22 mouse cellular contexts compared by ENCODE assay signal in the genomic region with DNA sequence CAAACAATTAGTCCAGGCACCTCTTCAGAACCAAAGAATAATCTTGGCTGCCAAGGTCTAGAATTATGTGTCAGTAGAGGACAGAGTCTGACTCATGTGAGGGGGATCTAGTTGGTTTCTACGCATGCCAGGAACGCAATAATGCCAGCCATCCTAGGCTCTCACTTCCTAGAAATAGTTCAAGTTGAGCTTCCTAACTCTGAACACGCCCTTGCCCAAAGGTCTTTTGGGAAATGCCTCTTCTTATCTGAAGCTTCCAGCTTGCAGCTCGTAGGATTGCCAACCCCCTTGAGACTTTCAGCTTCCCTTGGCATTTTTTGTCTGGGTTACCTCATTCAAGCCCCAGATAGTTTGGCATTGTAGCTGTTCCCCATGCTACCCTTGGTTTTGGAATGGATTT.
A peak's percentile ranks its signal among the peaks of the same experiment; 100 is the strongest.
DNase-seq lines count a peak whose midpoint lies in the region; ATAC-seq and TF ChIP-seq lines count a peak whose summit lies in the region.
"Had no signal": no experiment of that assay in that cellular context is flagged by ENCODE, and none has a peak within 500 bp of the region (broad histone marks: within the 10 kb centered on the region; RNA-seq: fewer than 3 reads in every experiment).

No protein-coding gene starts in this region.

- DNase-seq in midbrain, embryonic 11.5 days (ENCODE audit: low spot score, missing footprints): peak; percentile 45
- peak; percentile 72 for DNase-seq in liver, embryonic 13.5 days
- no peak for DNase-seq in right cerebral cortex, postnatal 10 days (ENCODE audit: low spot score in 2 of 2)
- no peak for DNase-seq in kidney, adult 2 months
- DNase-seq in urinary bladder, postnatal 36 days (ENCODE audit: low spot score in 2 of 2): no peak
- DNase-seq: adrenal gland, postnatal 10 days; cerebellum, adult 11-12 months; cerebellum, postnatal 25 days; heart, postnatal 36 days; midbrain, embryonic 14.5 days; thymus, postnatal 36 days had no signal

- no peak for TF ChIP-seq POLR2A in kidney, adult 2 months (IDR thresholded peaks at IDR 0.05; ENCODE audit: low read depth, low read length)

- H3K4me1 ChIP-seq in midbrain, embryonic 11.5 days (ENCODE audit: control insufficient read depth, insufficient read depth, low read length): no peaks in the 10 kb centered on the region
- H3K4me1 ChIP-seq in midbrain, embryonic 15.5 days: 0 out of 2 replicates have a peak, but pooled peaks cover 5% of the 10 kb centered on the region
- H3K4me1 ChIP-seq in liver, embryonic 13.5 days (replicated peaks): peaks cover 42% of the 10 kb centered on the region
- H3K4me1 ChIP-seq in kidney, adult 2 months (ENCODE audit: control insufficient read depth, insufficient read depth, low read length): no peaks in the 10 kb centered on the region
- H3K4me1 ChIP-seq: embryonic facial prominence, embryonic 15.5 days; forebrain, embryonic 12.5 days; lung, embryonic 15.5 days had no signal

- no peak overlapping the region for H3K27ac ChIP-seq in midbrain, embryonic 11.5 days (ENCODE audit: low read depth, low read length)
- no peak overlapping the region for H3K27ac ChIP-seq in midbrain, embryonic 15.5 days
- peak overlapping the region; percentile 88 for H3K27ac ChIP-seq in liver, embryonic 13.5 days
- H3K27ac ChIP-seq in kidney, adult 2 months (ENCODE audit: insufficient read depth, low read depth, low read length): no peak overlapping the region
- H3K27ac ChIP-seq: embryonic facial prominence, embryonic 15.5 days; forebrain, embryonic 12.5 days; heart, embryonic 13.5 days; hindbrain, embryonic 14.5 days; kidney, embryonic 15.5 days; limb, embryonic 13.5 days; lung, embryonic 15.5 days; neural tube, embryonic 15.5 days had no signal

- H3K4me2 ChIP-seq in midbrain, embryonic 11.5 days: no peak overlapping the region
- no peak overlapping the region for H3K4me2 ChIP-seq in midbrain, embryonic 15.5 days
- peak overlapping the region; percentile 61 for H3K4me2 ChIP-seq in liver, embryonic 13.5 days
- H3K4me2 ChIP-seq: embryonic facial prominence, embryonic 15.5 days; forebrain, embryonic 12.5 days; heart, embryonic 13.5 days; hindbrain, embryonic 14.5 days; kidney, embryonic 15.5 days; limb, embryonic 13.5 days; lung, embryonic 15.5 days; neural tube, embryonic 15.5 days had no signal

- H3K9ac ChIP-seq in midbrain, embryonic 11.5 days (ENCODE audit: low read length): no peak overlapping the region
- no peak overlapping the region for H3K9ac ChIP-seq in midbrain, embryonic 15.5 days
- H3K9ac ChIP-seq in liver, embryonic 13.5 days: peak overlapping the region; percentile 46; the same call in 1 of the 2 replicates
- H3K9ac ChIP-seq: embryonic facial prominence, embryonic 15.5 days; forebrain, embryonic 12.5 days; heart, embryonic 13.5 days; hindbrain, embryonic 14.5 days; kidney, embryonic 15.5 days; limb, embryonic 13.5 days; lung, embryonic 15.5 days; neural tube, embryonic 15.5 days had no signal

- WGBS in midbrain, embryonic 11.5 days: 86% methylated on average over 4 of the region's 4 CpGs
- WGBS in midbrain, embryonic 15.5 days: 87% methylated on average over 4 of the region's 4 CpGs
- WGBS in liver, embryonic 13.5 days (ENCODE audit: insufficient replicate concordance): 14% methylated on average over 4 of the region's 4 CpGs
- WGBS in kidney, adult 2 months: 92% methylated on average over 4 of the region's 4 CpGs

- H3K4me3 ChIP-seq in midbrain, embryonic 11.5 days (ENCODE audit: low read depth, low read length): no peak overlapping the region
- H3K4me3 ChIP-seq in midbrain, embryonic 15.5 days: no peak overlapping the region
- H3K4me3 ChIP-seq in liver, embryonic 13.5 days (replicated peaks): 0 out of 2 replicates have a peak overlapping the region, but pooled peaks have one; percentile 6
- H3K4me3 ChIP-seq in kidney, adult 2 months (ENCODE audit: insufficient read depth, low read depth, low read length): no peak overlapping the region
- H3K4me3 ChIP-seq: embryonic facial prominence, embryonic 15.5 days; forebrain, embryonic 12.5 days; heart, embryonic 13.5 days; kidney, embryonic 15.5 days; limb, embryonic 13.5 days; lung, embryonic 15.5 days; myocyte; neural tube, embryonic 15.5 days had no signal

- H3K27me3 ChIP-seq in midbrain, embryonic 11.5 days (ENCODE audit: control insufficient read depth, insufficient read depth, low read length): no peaks in the 10 kb centered on the region
- H3K27me3 ChIP-seq in midbrain, embryonic 15.5 days (replicated peaks): no peaks in the 10 kb centered on the region
- no peaks in the 10 kb centered on the region for H3K27me3 ChIP-seq in liver, embryonic 13.5 days
- H3K27me3 ChIP-seq in kidney, adult 2 months (replicated peaks; ENCODE audit: control insufficient read depth, insufficient read depth, low read length): no peaks in the 10 kb centered on the region
- H3K27me3 ChIP-seq: embryonic facial prominence, embryonic 15.5 days; forebrain, embryonic 12.5 days; heart, embryonic 13.5 days; kidney, embryonic 15.5 days; limb, embryonic 13.5 days; lung, embryonic 15.5 days; neural tube, embryonic 15.5 days had no signal

- ATAC-seq in midbrain, embryonic 11.5 days (ENCODE audit: low FRiP score): no peak
- ATAC-seq in midbrain, embryonic 15.5 days (replicated peaks): no peak
- peak; percentile 35 for ATAC-seq in common myeloid progenitor, adult 5-6 weeks (replicated peaks; ENCODE audit: low read depth, poor library complexity, severe bottlenecking)
- ATAC-seq in liver, embryonic 13.5 days (ENCODE audit: low read depth): peak; percentile 97

- TF ChIP-seq CTCF in kidney, adult 2 months (conservative IDR thresholded peaks at IDR 0.05; ENCODE audit: insufficient read depth, insufficient read length, low read depth, low read length): no peak

- no peaks in the 10 kb centered on the region for H3K36me3 ChIP-seq in midbrain, embryonic 11.5 days (ENCODE audit: control insufficient read depth, insufficient read depth, low read length)
- H3K36me3 ChIP-seq in midbrain, embryonic 15.5 days (replicated peaks): no peaks in the 10 kb centered on the region
- H3K36me3 ChIP-seq in liver, embryonic 13.5 days: no peaks in the 10 kb centered on the region
- H3K36me3 ChIP-seq in kidney, adult 2 months (ENCODE audit: control insufficient read depth, insufficient read depth, low read length): no peaks in the 10 kb centered on the region
- H3K36me3 ChIP-seq: embryonic facial prominence, embryonic 15.5 days; forebrain, embryonic 12.5 days; heart, embryonic 13.5 days; kidney, embryonic 15.5 days; limb, embryonic 13.5 days; lung, embryonic 15.5 days; neural tube, embryonic 15.5 days had no signal

- H3K9me3 ChIP-seq in midbrain, embryonic 11.5 days (ENCODE audit: control insufficient read depth, low read length): no peaks in the 10 kb centered on the region
- no peaks in the 10 kb centered on the region for H3K9me3 ChIP-seq in midbrain, embryonic 15.5 days
- no peaks in the 10 kb centered on the region for H3K9me3 ChIP-seq in liver, embryonic 13.5 days (replicated peaks)
- H3K9me3 ChIP-seq: embryonic facial prominence, embryonic 15.5 days; forebrain, embryonic 12.5 days; heart, embryonic 13.5 days; limb, embryonic 13.5 days; lung, embryonic 15.5 days; neural tube, embryonic 15.5 days had no signal

Comparison
In these comparisons a context has a peak if more than half of its experiments do, and no peak if none do; other contexts are left out.
1. ATAC-seq: peak in common myeloid progenitor, adult 5-6 weeks (single experiment) and liver, embryonic 13.5 days (single experiment); none in midbrain, embryonic 11.5 days (single experiment) and midbrain, embryonic 15.5 days (single experiment).
2. DNase-seq: peak in midbrain, embryonic 11.5 days (single experiment) and liver, embryonic 13.5 days (single experiment); none in right cerebral cortex, postnatal 10 days (0 of 2), kidney, adult 2 months (single experiment) and urinary bladder, postnatal 36 days (0 of 2).